Mouse (Mus musculus) intestine, embryonic 14.5 days (tissue): ENCODE measurements around the gene Psmb9. TPM values are rescaled to one million over a fixed set of nuclear protein-coding genes. Genes with fewer than 3 reads are reported as not detected.
"Not testable (repeated sequence)": the region's sequence is repeated elsewhere in the genome, so short reads cannot be mapped to it uniquely, and the experiment has no call there.

ENCODE experiments used
- ATAC-seq: fragments of 200-750 bp; cut with Nextera tagmentation; replicated peaks from 2 replicates; pipeline ENCODE4 v1.8.0; 2017; ENCODE audit warnings: low read depth, moderate number of reproducible peaks, moderate TSS enrichment, moderate library complexity; ENCODE audit not compliant: low FRiP score, low TSS enrichment
- DNase-seq: peaks from one replicate; pipeline ENCODE4 v3.0.0-alpha.2; 2018; ENCODE audit warnings: low spot score
- H3K27ac ChIP-seq: fragments of 300-500 bp; sonication (generic); 2 replicates; pipeline ENCODE4 v1.5.1; 2014; ENCODE audit warnings: low read depth, mild to moderate bottlenecking, control low read depth
- H3K27me3 ChIP-seq: fragments of 300-500 bp; sonication (generic); replicated peaks from 2 replicates; pipeline ENCODE4 v1.6.1; 2014; ENCODE audit warnings: low read length, control low read depth; ENCODE audit not compliant: control insufficient read depth, insufficient read depth
- H3K36me3 ChIP-seq: fragments of 300-500 bp; sonication (generic); 2 replicates; pipeline ENCODE4 v1.6.1; 2014; ENCODE audit warnings: low read length, control low read depth; ENCODE audit not compliant: control insufficient read depth, insufficient read depth
- H3K4me1 ChIP-seq: fragments of 300-500 bp; sonication (generic); replicated peaks from 2 replicates; pipeline ENCODE4 v1.6.1; 2014; ENCODE audit warnings: low read length, control low read depth, mixed read lengths; ENCODE audit not compliant: control insufficient read depth, insufficient read depth
- H3K4me2 ChIP-seq: fragments of 300-500 bp; sonication (generic); 2 replicates; pipeline ENCODE4 v1.6.1; 2014; ENCODE audit warnings: low read length
- H3K4me3 ChIP-seq: fragments of 300-500 bp; sonication (generic); 2 replicates; pipeline ENCODE4 v1.5.1; 2014; ENCODE audit warnings: low read depth, low read length, control low read depth, mixed read lengths
- H3K9ac ChIP-seq: fragments of 300-500 bp; sonication (generic); 2 replicates; pipeline ENCODE4 v1.6.1; 2014; ENCODE audit warnings: mild to moderate bottlenecking, low read length
- H3K9me3 ChIP-seq: fragments of 300-500 bp; sonication (generic); 2 replicates; pipeline ENCODE4 v1.6.1; 2016; ENCODE audit warnings: low read length, control low read depth; ENCODE audit not compliant: control insufficient read depth
- WGBS: fragments of 180-500 bp; shearing (Covaris S2); extraction: QIAGEN DNeasy Blood & Tissue Kit; methylation state at CpG from one replicate; pipeline ENCODE4 v1.1.7; 2014; 5-methylcytosine and 5-hydroxymethylcytosine counted together
- polyA plus RNA-seq: library from polyadenylated mRNA; unstranded; fragments of >200 nt; fragmentation: Nextera tagmentation; extraction: Ambion mirVana; gene quantifications from 2 replicates; pipeline ENCODE4 v1.2.1, GENCODE M21; 2014

Psmb9 gene
- 4.6 and 4.7 TPM in 2 replicates for polyA plus RNA-seq

- H3K36me3 ChIP-seq = no peaks in the 10 kb centered on the region
- H3K4me2 ChIP-seq = peak within 1 kb of the TSS; percentile 91
- peaks cover 6% of the 10 kb centered on the region for H3K4me1 ChIP-seq
- peak within 1 kb of the TSS; percentile 48 for H3K9ac ChIP-seq
- DNase-seq (peak; percentile 100), ATAC-seq (peak; percentile 97)
- peak within 1 kb of the TSS; percentile 49 for H3K4me3 ChIP-seq
- peaks cover 50% of the 10 kb centered on the region for H3K27me3 ChIP-seq
- WGBS = under 1% methylated on average over 46 of the region's 46 CpGs
- peak within 1 kb of the TSS; percentile 62 for H3K27ac ChIP-seq
- H3K9me3 ChIP-seq = no peaks in the 10 kb centered on the region
Observed at GRCm38 (mm10) chr17:34187261-34187916, at the start of gene Psmb9, which contains the start of gene Tap1. Psmb9 (minus strand) TSS chr17:34187764. Tap1 (plus strand) TSS chr17:34187553.

DNA sequence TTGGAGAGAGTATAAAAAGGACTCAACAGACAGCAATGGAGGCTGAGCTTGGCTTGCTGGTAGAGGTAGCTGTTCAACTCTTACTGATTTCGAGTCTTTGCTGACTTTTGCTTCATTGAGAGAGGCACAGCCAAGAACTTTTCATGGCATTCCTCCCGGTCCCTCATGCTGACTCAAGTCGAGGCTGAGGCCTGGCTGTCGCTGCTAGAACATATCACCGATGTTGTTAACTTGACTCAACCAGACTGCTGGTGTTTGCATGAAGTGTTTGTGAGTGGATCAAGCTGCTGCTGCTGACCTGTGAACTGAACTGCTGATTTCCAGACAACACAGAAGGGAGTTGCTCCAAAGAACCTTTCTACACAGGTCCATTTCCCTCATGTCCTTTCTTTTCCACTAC is 49.1 kb upstream of the Psmb9 start:
- Histone ChIP-seq H3K4me2 (no peak overlapping the region), H3K36me3 (no peaks in the 10 kb centered on the region), H3K4me1 (no peaks in the 10 kb centered on the region), H3K27ac (no peak overlapping the region), H3K9ac (no peak overlapping the region), H3K27me3 (no peaks in the 10 kb centered on the region), H3K9me3 (peaks cover under 1% of the 10 kb centered on the region; the same call in 1 of the 2 replicates), H3K4me3 (no peak overlapping the region)
- WGBS = 80% methylated on average over 5 of the region's 5 CpGs
- ATAC-seq (no peak), DNase-seq (no peak)

DNA sequence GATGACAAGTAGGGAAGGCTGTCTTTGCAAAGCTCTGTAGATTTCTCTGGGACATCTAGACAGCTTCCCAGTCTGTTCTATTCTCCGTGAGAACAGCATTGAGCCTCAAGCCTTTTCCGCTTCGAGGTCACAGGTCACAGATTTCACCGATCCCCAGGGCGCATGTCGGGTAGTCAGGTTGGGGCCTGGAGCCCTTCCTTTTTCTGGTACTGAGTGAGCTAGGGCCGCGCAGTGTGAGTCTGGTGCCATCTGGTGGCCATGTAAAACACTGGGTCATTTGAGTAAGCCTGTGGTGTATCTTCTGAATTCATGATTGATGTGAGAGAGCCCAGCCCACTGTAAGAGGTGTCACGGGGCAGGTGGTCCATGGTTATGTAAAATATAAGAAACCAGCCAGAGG is 47.4 kb upstream of the Psmb9 start:
- Histone ChIP-seq H3K4me1 (no peaks in the 10 kb centered on the region), H3K4me3 (no peak overlapping the region), H3K9me3 (no peaks in the 10 kb centered on the region), H3K27me3 (no peaks in the 10 kb centered on the region), H3K36me3 (no peaks in the 10 kb centered on the region), H3K4me2 (no peak overlapping the region), H3K27ac (no peak overlapping the region), H3K9ac (no peak overlapping the region)
- WGBS = 47% methylated on average over 9 of the region's 9 CpGs
- peak; percentile 64 for DNase-seq
- ATAC-seq = no peak

DNA sequence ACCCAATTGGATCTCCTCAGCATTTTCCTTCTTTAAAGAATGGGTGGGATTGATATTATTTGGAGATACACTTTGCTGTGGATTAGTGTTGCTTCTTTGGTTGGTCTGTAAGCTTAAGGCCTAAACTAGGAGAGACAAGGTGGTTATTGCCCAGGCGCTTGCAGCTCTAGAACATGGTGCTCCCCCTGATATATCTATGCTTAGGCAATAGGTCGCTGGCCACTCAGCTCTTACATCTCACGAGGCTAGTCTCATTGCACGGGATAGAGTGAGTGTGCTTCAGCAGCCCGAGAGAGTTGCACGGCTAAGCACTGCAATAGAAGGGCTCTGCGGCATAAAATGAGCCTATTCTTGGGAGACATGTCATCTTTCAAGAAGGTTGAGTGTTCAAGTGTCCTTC is 44.5 kb upstream of the Psmb9 start:
- not testable (repeated sequence) for H3K27me3 ChIP-seq, ATAC-seq, H3K4me2 ChIP-seq, H3K4me1 ChIP-seq, DNase-seq, H3K36me3 ChIP-seq, H3K4me3 ChIP-seq, H3K9ac ChIP-seq, H3K27ac ChIP-seq, H3K9me3 ChIP-seq
- WGBS = 83% methylated on average over 4 of the region's 7 CpGs

DNA sequence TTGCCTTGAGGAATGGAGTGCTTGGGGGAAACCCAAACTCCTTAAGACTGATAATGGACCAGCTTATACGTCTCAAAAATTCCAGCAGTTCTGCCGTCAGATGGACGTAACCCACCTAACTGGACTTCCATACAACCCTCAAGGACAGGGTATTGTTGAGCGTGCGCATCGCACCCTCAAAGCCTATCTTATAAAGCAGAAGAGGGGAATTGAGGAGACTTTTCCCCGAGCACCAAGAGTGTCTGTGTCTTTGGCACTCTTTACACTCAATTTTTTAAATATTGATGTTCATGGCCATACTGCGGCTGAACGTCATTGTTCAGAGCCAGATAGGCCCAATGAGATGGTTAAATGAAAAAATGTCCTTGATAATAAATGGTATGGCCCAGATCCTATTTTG is 43.4 kb upstream of the Psmb9 start:
- 98% methylated on average over 5 of the region's 9 CpGs for WGBS
- not testable (repeated sequence) for H3K27me3 ChIP-seq, H3K36me3 ChIP-seq, H3K4me3 ChIP-seq, H3K4me2 ChIP-seq, H3K9ac ChIP-seq, H3K27ac ChIP-seq, ATAC-seq, H3K9me3 ChIP-seq, DNase-seq, H3K4me1 ChIP-seq

- not testable (repeated sequence) for H3K9me3 ChIP-seq, H3K27ac ChIP-seq, H3K4me2 ChIP-seq, H3K9ac ChIP-seq, H3K4me3 ChIP-seq, H3K36me3 ChIP-seq, H3K27me3 ChIP-seq, ATAC-seq, H3K4me1 ChIP-seq, DNase-seq
- 97% methylated on average over 13 of the region's 23 CpGs for WGBS
Observed at GRCm38 (mm10) chr17:34225911-34226310, 38.3 kb upstream of the Psmb9 start.

- H3K4me2 ChIP-seq = no peak overlapping the region
- no peaks in the 10 kb centered on the region for H3K9me3 ChIP-seq
- H3K4me1 ChIP-seq = no peaks in the 10 kb centered on the region
- H3K36me3 ChIP-seq = no peaks in the 10 kb centered on the region
- no peak for DNase-seq
- WGBS = 97% methylated on average over 8 of the region's 8 CpGs
- ATAC-seq = no peak
- no peak overlapping the region for H3K4me3 ChIP-seq
- H3K9ac ChIP-seq = no peak overlapping the region
- no peak overlapping the region for H3K27ac ChIP-seq
- no peaks in the 10 kb centered on the region for H3K27me3 ChIP-seq
Observed at GRCm38 (mm10) chr17:34225426-34225825, 37.9 kb upstream of the Psmb9 start.

GRCm38 (mm10) chr17:34224816-34225215 is 37.3 kb upstream of the Psmb9 start:
- 93% methylated on average over 3 of the region's 3 CpGs for WGBS
- Histone ChIP-seq H3K36me3 (no peaks in the 10 kb centered on the region), H3K27ac (no peak overlapping the region), H3K4me1 (no peaks in the 10 kb centered on the region), H3K4me2 (no peak overlapping the region), H3K9ac (no peak overlapping the region), H3K4me3 (no peak overlapping the region), H3K9me3 (no peaks in the 10 kb centered on the region), H3K27me3 (no peaks in the 10 kb centered on the region)
- ATAC-seq = no peak
- DNase-seq = no peak

GRCm38 (mm10) chr17:34220401-34220800 is 32.8 kb upstream of the Psmb9 start:
- not testable (repeated sequence) for DNase-seq, H3K9ac ChIP-seq, H3K4me1 ChIP-seq, H3K27me3 ChIP-seq, H3K27ac ChIP-seq, H3K4me2 ChIP-seq, H3K9me3 ChIP-seq, ATAC-seq, H3K36me3 ChIP-seq, H3K4me3 ChIP-seq
- 87% methylated on average over 3 of the region's 16 CpGs for WGBS
